Mouse (Mus musculus): ENCODE data around the gene Gm1604a. TPM values are rescaled to one million over a fixed set of nuclear protein-coding genes. Genes with fewer than 3 reads are reported as not detected.
"Not testable (repeated sequence)": the region's sequence is repeated elsewhere in the genome, so short reads cannot be mapped to it uniquely, and the experiment has no call there.

The Gm1604a gene
- total RNA-seq, 2 experiments from 2014 or later, result 1.4 to 1.9 TPM

GRCm38 (mm10) chr17:7033192-7034166, 8.1 kb downstream of the Gm1604a start:
- not testable (repeated sequence) for DNase-seq (ENCODE audit: low spot score in 2 of 2)

GRCm38 (mm10) chr17:7068997-7069539, 43.7 kb downstream of the Gm1604a start:
- DNase-seq (ENCODE audit: low spot score in 2 of 2), result not testable (repeated sequence)

DNA sequence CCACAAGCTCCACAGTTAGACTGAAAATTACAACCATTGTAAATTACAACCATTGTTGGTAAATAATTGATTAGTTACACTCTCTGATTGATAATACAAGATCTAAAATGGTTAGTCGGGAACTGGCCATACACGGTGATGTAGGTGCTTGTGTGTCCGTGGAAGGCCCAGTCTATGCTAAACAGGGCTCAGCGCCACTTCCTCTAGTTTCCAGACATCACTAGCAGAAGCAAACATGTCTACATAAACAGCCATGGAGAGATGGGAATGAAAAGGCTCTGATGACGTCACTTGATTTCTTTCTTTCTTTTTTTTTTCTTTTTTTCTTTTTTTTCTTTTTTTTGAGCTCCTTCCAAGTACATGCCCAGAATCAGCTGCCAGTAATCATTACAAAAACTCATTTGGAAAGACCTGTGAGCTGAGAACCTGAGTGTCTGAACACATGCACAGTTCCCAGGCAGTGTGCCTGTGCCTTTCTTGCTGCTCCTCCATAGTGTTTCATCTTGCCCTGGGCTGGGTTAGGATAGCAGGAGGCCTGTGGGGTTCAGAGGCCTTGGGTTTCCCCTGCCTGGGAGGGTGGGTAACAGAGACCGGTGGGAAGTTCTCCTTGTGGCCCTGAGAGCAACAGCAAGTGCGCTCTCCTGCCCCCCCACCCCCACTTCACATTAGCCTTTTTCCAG, 44.3 kb downstream of the Gm1604a start:
- DNase-seq (ENCODE audit: low spot score in 2 of 2), result not testable (repeated sequence)

DNA sequence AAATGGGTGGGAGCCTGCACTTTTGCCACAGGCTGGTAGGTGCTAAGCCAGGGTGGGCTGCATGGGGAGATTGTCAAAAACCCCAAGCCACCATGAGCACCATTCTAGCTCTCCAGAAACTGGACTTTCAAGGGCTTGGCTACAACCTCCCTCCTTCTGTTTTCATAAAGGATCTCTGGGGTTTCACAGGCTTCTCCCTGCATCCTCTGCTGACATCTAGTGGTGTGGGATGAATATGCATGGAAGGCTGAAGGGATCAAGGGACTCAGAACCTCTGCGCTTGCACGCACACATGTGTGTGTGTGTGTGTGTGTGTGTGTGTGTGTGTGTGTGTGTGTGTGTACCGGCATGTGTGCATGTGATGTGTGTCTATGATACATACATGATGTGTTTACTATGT, 49.1 kb downstream of the Gm1604a start:
- DNase-seq (ENCODE audit: low spot score in 2 of 2), result peak; percentile 23 to 40

- not testable (repeated sequence) for DNase-seq (ENCODE audit: low spot score in 2 of 2)
Observed at GRCm38 (mm10) chr17:7075519-7075918, 50.2 kb downstream of the Gm1604a start.

GRCm38 (mm10) chr17:7079558-7079957, 54.2 kb downstream of the Gm1604a start:
- DNase-seq (ENCODE audit: low spot score in 2 of 2), result peak; percentile 64 to 81

GRCm38 (mm10) chr17:7084523-7084922, 59.2 kb downstream of the Gm1604a start:
- not testable (repeated sequence) for DNase-seq (ENCODE audit: low spot score in 2 of 2)

GRCm38 (mm10) chr17:7085469-7086168, 60.3 kb downstream of the Gm1604a start:
- not testable (repeated sequence) for DNase-seq (ENCODE audit: low spot score in 2 of 2)

- DNase-seq (ENCODE audit: low spot score in 2 of 2), result not testable (repeated sequence)
Observed at GRCm38 (mm10) chr17:7086836-7087235, 61.5 kb downstream of the Gm1604a start.

DNA sequence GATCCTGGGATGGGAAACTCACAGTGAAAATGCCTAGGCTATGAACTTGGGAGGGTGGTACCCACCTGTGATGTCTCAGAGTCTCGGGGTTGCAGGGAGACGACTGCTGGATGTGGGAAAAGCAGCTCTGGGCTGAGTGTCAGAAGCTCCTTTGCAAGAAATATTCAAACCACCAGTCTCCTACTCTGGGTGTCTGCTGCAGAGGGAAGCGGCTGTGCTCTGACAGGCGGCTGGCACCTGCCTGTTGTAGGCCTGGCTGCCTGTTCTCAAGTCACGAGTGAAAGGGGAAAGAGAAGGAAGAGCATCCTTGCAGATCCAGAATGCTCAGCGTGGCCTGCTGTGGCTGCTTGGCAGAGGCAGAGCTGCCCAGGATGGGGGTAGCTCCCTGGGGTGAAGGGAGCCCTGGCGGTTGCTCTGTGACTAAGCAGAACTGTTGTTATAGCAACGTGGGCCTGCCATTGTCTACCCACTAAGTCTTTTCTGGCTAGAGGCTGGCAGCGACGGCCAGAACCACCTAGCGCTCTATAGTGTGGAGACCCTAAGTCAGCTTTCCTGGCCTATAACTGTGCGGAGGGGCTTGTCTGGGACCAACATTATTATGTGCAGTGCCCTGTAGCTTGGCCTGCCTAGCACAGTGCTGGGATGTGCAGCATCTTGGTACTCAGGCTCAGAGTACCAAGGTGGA, 72.6 kb downstream of the Gm1604a start:
- not testable (repeated sequence) for DNase-seq (ENCODE audit: low spot score in 2 of 2)

GRCm38 (mm10) chr17:7099096-7099495, 73.7 kb downstream of the Gm1604a start:
- DNase-seq (ENCODE audit: low spot score in 2 of 2), result not testable (repeated sequence)

DNA sequence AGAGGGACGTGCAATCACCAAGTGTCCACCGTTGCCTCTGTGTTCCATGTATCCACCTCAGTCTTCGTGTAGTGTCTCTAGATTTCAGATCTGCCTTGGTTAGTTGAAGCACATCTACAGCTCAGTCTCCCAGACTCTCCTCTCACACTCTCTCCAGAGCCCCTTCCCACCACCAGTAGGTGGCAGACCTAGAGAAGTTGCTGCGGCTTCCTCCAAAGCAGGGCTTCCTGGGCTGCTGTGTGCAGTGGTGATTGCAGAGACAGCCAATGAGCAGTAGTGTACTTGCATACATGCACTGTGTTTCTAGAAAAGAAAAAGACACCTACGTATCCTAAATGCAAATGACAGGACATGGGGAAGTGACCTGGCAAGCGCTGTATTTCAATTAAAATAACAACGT, 77.6 kb downstream of the Gm1604a start:
- DNase-seq (ENCODE audit: low spot score in 2 of 2), result not testable (repeated sequence)

GRCm38 (mm10) chr17:7111658-7112057, 86.3 kb downstream of the Gm1604a start:
- DNase-seq (ENCODE audit: low spot score in 2 of 2), result not testable (repeated sequence)

DNA sequence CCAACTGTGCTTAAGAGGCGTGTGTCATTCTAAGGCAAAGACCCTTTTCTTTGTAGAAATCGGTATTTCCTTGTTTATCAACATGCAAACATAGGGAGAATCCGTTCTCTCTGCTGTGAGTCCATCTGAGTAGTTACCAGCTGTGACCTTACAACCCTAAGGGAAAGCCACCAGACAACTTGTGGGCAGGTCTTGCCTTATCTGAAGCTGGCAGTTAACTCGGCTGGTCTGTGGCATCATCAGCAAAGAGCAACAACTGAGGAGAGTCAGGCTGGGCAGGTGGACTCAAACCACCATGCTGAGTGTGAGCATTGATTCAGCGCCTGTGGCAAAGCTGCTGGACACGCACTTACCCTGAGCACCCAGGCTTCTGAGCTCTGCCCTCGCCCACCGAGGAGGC, 90.9 kb downstream of the Gm1604a start:
- not testable (repeated sequence) for DNase-seq (ENCODE audit: low spot score in 2 of 2)

- DNase-seq (ENCODE audit: low spot score in 2 of 2), result peak in 1 of 2 experiments; percentile 36
Observed at GRCm38 (mm10) chr17:7120835-7121234, 95.5 kb downstream of the Gm1604a start.

- DNase-seq (ENCODE audit: low spot score in 2 of 2), result not testable (repeated sequence)
Observed at GRCm38 (mm10) chr17:7122554-7122953, 97.2 kb downstream of the Gm1604a start.

DNA sequence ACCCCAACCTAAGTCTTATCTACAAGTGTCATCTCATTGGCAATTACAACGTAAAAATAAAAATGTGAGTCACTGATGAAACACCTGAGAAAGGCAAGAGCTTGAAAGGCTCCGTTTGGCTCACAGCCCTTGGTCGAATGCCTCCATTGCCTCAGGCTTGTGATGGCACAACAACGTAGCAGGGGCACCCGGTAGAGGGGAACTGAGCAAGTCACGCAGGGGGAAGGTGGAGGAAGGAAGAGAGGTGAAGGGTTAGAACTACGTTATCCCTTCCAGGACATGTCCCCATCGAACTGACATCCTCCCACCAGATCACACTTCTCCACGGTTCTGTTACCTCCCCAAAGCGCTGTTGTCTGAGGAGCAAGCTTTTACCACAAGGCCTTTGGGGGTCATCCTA, 101.1 kb downstream of the Gm1604a start:
- DNase-seq (ENCODE audit: low spot score in 2 of 2), result not testable (repeated sequence)

DNA sequence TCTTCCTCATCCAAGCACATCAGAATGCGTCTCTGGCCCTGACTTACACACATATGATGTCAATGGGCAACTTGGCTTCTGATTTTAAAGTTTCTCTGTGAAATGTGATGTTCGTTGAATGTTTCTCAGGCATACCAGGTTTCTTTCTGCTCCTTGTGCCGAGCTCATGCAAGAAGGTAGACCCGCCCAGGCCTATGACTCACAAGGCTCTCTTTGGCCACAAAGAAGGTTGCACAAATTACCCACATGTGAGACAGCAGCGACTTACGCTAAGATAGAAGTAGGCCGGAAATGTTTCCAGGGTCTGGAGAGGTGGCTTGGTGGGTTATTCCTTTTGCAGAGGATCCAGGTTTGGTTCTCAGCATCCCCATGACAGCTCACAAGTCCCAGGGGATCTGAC, 108.6 kb downstream of the Gm1604a start:
- DNase-seq (ENCODE audit: low spot score in 2 of 2), result not testable (repeated sequence)

DNA sequence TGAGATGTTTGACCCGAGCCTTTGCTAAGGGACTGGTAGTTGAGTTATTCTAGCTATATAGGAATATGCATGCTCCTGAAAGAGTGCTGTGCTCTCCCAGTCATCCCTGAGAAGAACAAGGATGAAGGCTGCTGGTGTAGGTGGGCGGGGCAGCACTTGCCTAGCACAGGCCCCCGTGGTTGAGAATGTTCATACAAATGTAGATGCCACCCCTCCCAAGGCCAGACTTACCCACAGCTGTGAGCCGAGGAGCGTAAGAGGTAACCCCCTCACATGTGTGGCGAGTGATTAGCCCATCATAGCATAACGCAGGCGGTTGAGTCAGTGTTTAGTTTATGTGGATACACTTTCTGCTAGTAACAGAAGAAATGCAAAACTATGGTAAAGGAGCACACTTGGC, 109.9 kb downstream of the Gm1604a start:
- DNase-seq (ENCODE audit: low spot score in 2 of 2), result not testable (repeated sequence)
